Mouse (Mus musculus) megakaryocyte, embryonic 14.5 days (primary cell): ENCODE measurements around the gene Ccnl2.

Experiments
- FLI1 ChIP-seq: IDR thresholded peaks from 2 replicates; pipeline ENCODE4 v1.6.1; 2012; ENCODE audit warnings: low read length, inconsistent platforms, mixed read lengths
- GATA1 ChIP-seq: IDR thresholded peaks from 3 replicates; pipeline ENCODE4 v1.6.1; 2012; ENCODE audit warnings: mixed read lengths, low read length, inconsistent platforms, borderline replicate concordance

DNA sequence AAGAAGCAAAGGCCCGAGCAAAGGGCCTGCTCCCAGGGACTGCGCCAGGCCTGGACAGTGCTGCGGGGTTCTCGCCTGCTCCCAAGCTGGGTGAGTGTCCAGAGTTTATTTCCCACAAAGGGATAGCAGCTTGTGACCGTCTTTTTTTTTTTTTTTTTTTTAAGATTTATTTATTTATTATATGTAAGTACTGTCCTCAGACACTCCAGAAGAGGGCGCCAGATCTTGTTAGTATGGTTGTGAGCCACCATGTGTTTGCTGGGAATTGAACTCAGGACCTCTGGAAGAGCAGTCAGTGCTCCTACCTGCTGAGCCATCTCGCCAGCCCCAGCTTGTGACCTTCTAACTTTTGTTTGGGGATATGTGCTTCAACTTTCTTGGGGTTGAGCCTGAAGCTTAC lies 8.7 kb downstream of the Ccnl2 start:
- TF ChIP-seq GATA1, result no peak
- no peak for TF ChIP-seq FLI1
